Mouse (Mus musculus) heart, postnatal 0 days (tissue): ENCODE data around the gene Scfd2.

ENCODE experiments used
- CTCF ChIP-seq: IDR thresholded peaks from 2 replicates; pipeline ENCODE4 v1.5.1; 2016; ENCODE audit warnings: antibody characterized with exemption, control low read depth, low read depth
- EP300 ChIP-seq: IDR thresholded peaks from 2 replicates; pipeline ENCODE4 v1.6.1; 2016; ENCODE audit warnings: antibody characterized with exemption, low read depth

GRCm38 (mm10) chr5:74388101-74388500, 143.5 kb downstream of the Scfd2 start:
- TF ChIP-seq CTCF: no peak
- TF ChIP-seq EP300: no peak
